In genomic region chr2:168765696-168766537, GRCm38 (mm10) we compare ENCODE assay signal across 8 mouse cellular contexts. TPM values are rescaled to one million over a fixed set of nuclear protein-coding genes. Genes with fewer than 3 reads are reported as not detected.
DNase-seq lines count a peak whose midpoint lies in the region; ATAC-seq lines count a peak whose summit lies in the region.

No protein-coding gene starts in this region.

- peak overlapping the region; percentile 34 for H3K4me2 ChIP-seq in liver, embryonic 16.5 days (ENCODE audit: low read depth, low read length)

- peak; percentile 53 for DNase-seq in ZHBTc4 (ENCODE audit: low read depth, low spot score)
- DNase-seq in embryo, embryonic 9.5 days (ENCODE audit: extremely low spot score), result peak; percentile 72
- DNase-seq in heart, postnatal 10 days, result peak; percentile 33 to 51
- no peak for DNase-seq in adrenal gland, adult 8-10 months
- no peak for DNase-seq in ovary, adult 18-20 months (ENCODE audit: low spot score)
- DNase-seq in left cerebral cortex, postnatal 4 days, result no peak
- no peak for DNase-seq in T-cell, adult 2 months (ENCODE audit: low spot score)

- peaks cover 52% of the 10 kb centered on the region for H3K27me3 ChIP-seq in liver, embryonic 16.5 days (ENCODE audit: control insufficient read depth, insufficient read depth, low read depth, low read length)

- intact Hi-C loops in heart, postnatal 10 days (cut with DNase I), result loop anchor here (10.0 kb wide), 1 partner anchor 109 kb away; no protein-coding TSS in a partner anchor
- intact Hi-C loops in left cerebral cortex, postnatal 4 days (cut with DNase I), result loop anchor here (10.0 kb wide), 1 partner anchor 159 kb away; no protein-coding TSS in a partner anchor

- H3K4me1 ChIP-seq in liver, embryonic 16.5 days (ENCODE audit: control insufficient read depth, low read depth, low read length), result no peaks in the 10 kb centered on the region

- H3K4me3 ChIP-seq in liver, embryonic 16.5 days (ENCODE audit: low read depth, low read length), result peak overlapping the region; percentile 56

- H3K36me3 ChIP-seq in liver, embryonic 16.5 days (ENCODE audit: control insufficient read depth, insufficient read depth), result no peaks in the 10 kb centered on the region

- H3K9me3 ChIP-seq in liver, embryonic 16.5 days (replicated peaks; ENCODE audit: control insufficient read depth, low read length), result no peaks in the 10 kb centered on the region

- H3K9ac ChIP-seq in liver, embryonic 16.5 days (ENCODE audit: low read depth, low read length), result peak overlapping the region; percentile 50

- peak; percentile 19; the same call in 1 of the 2 replicates for ATAC-seq in liver, embryonic 16.5 days (ENCODE audit: low read depth)

- H3K27ac ChIP-seq in liver, embryonic 16.5 days (ENCODE audit: low read length), result peak overlapping the region; percentile 81

- WGBS in liver, embryonic 16.5 days (ENCODE audit: insufficient replicate concordance), result under 1% methylated on average over 64 of the region's 65 CpGs

RNA-seq across cellular contexts. Expression of gene Sall4, which starts 1.8 kb away (rescaled TPM):
- 1 to 10 TPM; 1.7 to 2.3 TPM for total RNA-seq in heart, postnatal 10 days (2021)
- 3.4 and 3.7 TPM in 2 replicates for polyA plus RNA-seq in liver, embryonic 16.5 days (2015; fragmentation: Nextera tagmentation; extraction: Ambion mirVana)
- under 1 TPM in 1 of 4 experiments, not detected in 3; 0.44 TPM for total RNA-seq in adrenal gland, adult 8-10 months (2022)
- not detected for total RNA-seq in left cerebral cortex, postnatal 4 days (2021)

RNA-seq across cellular contexts. Expression of gene Atp9a, which starts 23.7 kb away (rescaled TPM):
- total RNA-seq in heart, postnatal 10 days (2021), result 10 to 100 TPM; 64.0 TPM
- polyA plus RNA-seq in liver, embryonic 16.5 days (2015; fragmentation: Nextera tagmentation; extraction: Ambion mirVana), result 2.7 and 4.0 TPM in 2 replicates
- 100 to 1,000 TPM in 2 of 4 experiments, 10 to 100 TPM in 2; 82.4 to 126 (median 105) TPM for total RNA-seq in adrenal gland, adult 8-10 months (2022)
- 100 to 1,000 TPM; 448 to 467 TPM for total RNA-seq in left cerebral cortex, postnatal 4 days (2021)

Comparison
In these comparisons a context has a peak if more than half of its experiments do, and no peak if none do; other contexts are left out.
1. DNase-seq: peak in ZHBTc4 (single experiment), embryo, embryonic 9.5 days (single experiment) and heart, postnatal 10 days (2 of 2); none in adrenal gland, adult 8-10 months (single experiment), ovary, adult 18-20 months (single experiment), left cerebral cortex, postnatal 4 days (single experiment) and T-cell, adult 2 months (single experiment).